Mouse (Mus musculus) liver, embryonic 12.5 days (tissue): ENCODE results near the gene Ush1g. TPM values are rescaled to one million over a fixed set of nuclear protein-coding genes. Genes with fewer than 3 reads are reported as not detected.
A peak's percentile ranks its signal among the peaks of the same experiment; 100 is the strongest.

Experiments
- ATAC-seq: fragments of 200-750 bp; cut with Nextera tagmentation; 2 replicates; pipeline ENCODE4 v1.8.0; 2017; ENCODE audit warnings: moderate number of reproducible peaks, mild to moderate bottlenecking, moderate library complexity
- H3K27ac ChIP-seq: fragments of 300-500 bp; sonication (generic); 2 replicates; pipeline ENCODE4 v1.5.1; 2016; ENCODE audit warnings: mild to moderate bottlenecking
- H3K27me3 ChIP-seq: fragments of 300-500 bp; sonication (generic); replicated peaks from 2 replicates; pipeline ENCODE4 v1.6.1; 2016; ENCODE audit warnings: mild to moderate bottlenecking, moderate library complexity
- H3K36me3 ChIP-seq: fragments of 300-500 bp; sonication (generic); 2 replicates; pipeline ENCODE4 v1.6.1; 2016; ENCODE audit warnings: mild to moderate bottlenecking, moderate library complexity
- H3K4me1 ChIP-seq: fragments of 300-500 bp; sonication (generic); 2 replicates; pipeline ENCODE4 v1.6.1; 2016
- H3K4me2 ChIP-seq: fragments of 300-500 bp; sonication (generic); 2 replicates; pipeline ENCODE4 v1.6.1; 2016; ENCODE audit warnings: mild to moderate bottlenecking, moderate library complexity
- H3K4me3 ChIP-seq: fragments of 300-500 bp; sonication (generic); 2 replicates; pipeline ENCODE4 v1.5.1; 2016; ENCODE audit warnings: mild to moderate bottlenecking, moderate library complexity
- H3K9ac ChIP-seq: fragments of 300-500 bp; sonication (generic); 2 replicates; pipeline ENCODE4 v1.6.1; 2016; ENCODE audit warnings: mild to moderate bottlenecking, moderate library complexity
- H3K9me3 ChIP-seq: fragments of 300-500 bp; sonication (generic); replicated peaks from 2 replicates; pipeline ENCODE4 v1.6.1; 2016; ENCODE audit warnings: mild to moderate bottlenecking, moderate library complexity
- WGBS: fragments of 180-500 bp; shearing (Covaris S2); methylation state at CpG from one replicate; pipeline ENCODE4 v1.1.7; 2016; ENCODE audit not compliant: insufficient replicate concordance; 5-methylcytosine and 5-hydroxymethylcytosine counted together
- polyA plus RNA-seq: library from polyadenylated mRNA; unstranded; fragments of >200 nt; fragmentation: Nextera tagmentation; extraction: Ambion mirVana; gene quantifications from 2 replicates; pipeline ENCODE4 v1.2.1, GENCODE M21; 2016

Gene Ush1g
- polyA plus RNA-seq, 1 experiment from 2014 or later = 0.25 TPM

GRCm38 (mm10) chr11:115353375-115353774 lies 31.5 kb upstream of the Ush1g start:
- 74% methylated on average over 5 of the region's 5 CpGs for WGBS
- no peak overlapping the region for H3K4me2 ChIP-seq
- H3K9me3 ChIP-seq = no peaks in the 10 kb centered on the region
- ATAC-seq = no peak
- no peak overlapping the region for H3K27ac ChIP-seq
- no peak overlapping the region for H3K9ac ChIP-seq
- peaks cover 82% of the 10 kb centered on the region for H3K27me3 ChIP-seq
- H3K4me3 ChIP-seq = no peak overlapping the region
- no peaks in the 10 kb centered on the region for H3K36me3 ChIP-seq
- peaks cover 9% of the 10 kb centered on the region for H3K4me1 ChIP-seq

DNA sequence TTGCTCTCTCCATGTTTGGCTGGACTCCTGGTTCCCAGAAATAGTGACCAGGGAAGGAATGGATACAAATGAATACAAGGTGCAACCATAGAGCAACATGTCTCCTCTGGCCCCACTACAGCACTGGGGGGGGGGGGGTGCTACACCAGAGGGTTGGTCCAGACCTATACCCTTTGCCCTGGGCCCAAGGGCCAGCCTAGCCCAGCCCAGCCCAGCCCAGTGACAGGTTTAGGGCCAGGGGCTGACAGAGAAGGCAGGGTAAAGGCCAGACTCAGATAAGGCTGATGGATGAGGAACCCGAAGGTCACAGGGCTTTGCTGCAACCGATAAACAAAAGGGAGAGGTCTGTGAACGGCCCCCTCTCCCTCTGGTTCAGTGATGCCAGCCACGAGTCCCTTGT lies 28.1 kb upstream of the Ush1g start:
- WGBS = 25% methylated on average over 4 of the region's 4 CpGs
- H3K27me3 ChIP-seq = peaks cover 88% of the 10 kb centered on the region
- ATAC-seq = peak; percentile 46; the same call in 1 of the 2 replicates

DNA sequence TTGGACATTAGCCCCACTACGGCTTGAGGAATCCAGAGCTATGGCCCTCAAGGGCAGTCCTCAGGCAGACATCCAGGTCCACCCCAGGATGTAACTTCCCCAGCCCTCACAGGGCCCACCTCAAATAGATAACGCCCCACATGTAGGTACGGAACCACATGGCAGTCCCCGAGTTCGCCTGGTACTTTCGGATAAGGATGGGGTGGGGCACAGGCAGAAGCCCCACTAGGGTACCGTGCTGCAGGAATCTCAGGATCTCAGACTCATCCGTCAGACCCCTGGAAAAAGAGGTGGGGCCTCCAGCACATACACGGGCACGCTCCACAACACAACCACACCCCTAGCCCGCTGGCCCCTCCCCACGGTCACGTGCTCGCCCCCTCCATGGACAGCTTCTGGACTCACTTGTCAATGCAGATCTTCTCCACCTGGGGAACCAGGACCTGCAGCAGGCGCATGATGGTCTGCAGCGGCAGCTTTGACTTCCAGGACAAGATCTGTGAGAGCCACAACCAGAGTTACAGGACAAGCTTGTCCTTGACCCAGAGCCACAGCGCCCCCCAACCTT lies 26.9 kb upstream of the Ush1g start:
- no peak overlapping the region for H3K4me3 ChIP-seq
- 0 out of 2 replicates have a peak overlapping the region, but pooled peaks have one; percentile 20 for H3K4me2 ChIP-seq
- 28% methylated on average over 17 of the region's 17 CpGs for WGBS
- H3K27ac ChIP-seq = no peak overlapping the region
- H3K4me1 ChIP-seq = peaks cover 16% of the 10 kb centered on the region
- H3K36me3 ChIP-seq = no peaks in the 10 kb centered on the region
- no peak overlapping the region for H3K9ac ChIP-seq
- peaks cover 95% of the 10 kb centered on the region for H3K27me3 ChIP-seq
- H3K9me3 ChIP-seq = no peaks in the 10 kb centered on the region
- peak; percentile 45 for ATAC-seq

More for the DNA sequence above, 28.1 kb upstream of the Ush1g start:
- Histone ChIP-seq H3K27ac (no peak overlapping the region), H3K9ac (no peak overlapping the region), H3K4me3 (no peak overlapping the region), H3K4me2 (no peak overlapping the region), H3K9me3 (no peaks in the 10 kb centered on the region), H3K36me3 (no peaks in the 10 kb centered on the region), H3K4me1 (peaks cover 16% of the 10 kb centered on the region)

GRCm38 (mm10) chr11:115345515-115345914 lies 23.7 kb upstream of the Ush1g start:
- H3K27ac ChIP-seq = no peak overlapping the region
- peaks cover 90% of the 10 kb centered on the region for H3K27me3 ChIP-seq
- ATAC-seq = no peak
- H3K4me1 ChIP-seq = peaks cover 16% of the 10 kb centered on the region
- H3K9ac ChIP-seq = no peak overlapping the region
- no peak overlapping the region for H3K4me2 ChIP-seq
- H3K9me3 ChIP-seq = no peaks in the 10 kb centered on the region
- no peak overlapping the region for H3K4me3 ChIP-seq
- 33% methylated on average over 7 of the region's 7 CpGs for WGBS
- H3K36me3 ChIP-seq = no peaks in the 10 kb centered on the region

DNA sequence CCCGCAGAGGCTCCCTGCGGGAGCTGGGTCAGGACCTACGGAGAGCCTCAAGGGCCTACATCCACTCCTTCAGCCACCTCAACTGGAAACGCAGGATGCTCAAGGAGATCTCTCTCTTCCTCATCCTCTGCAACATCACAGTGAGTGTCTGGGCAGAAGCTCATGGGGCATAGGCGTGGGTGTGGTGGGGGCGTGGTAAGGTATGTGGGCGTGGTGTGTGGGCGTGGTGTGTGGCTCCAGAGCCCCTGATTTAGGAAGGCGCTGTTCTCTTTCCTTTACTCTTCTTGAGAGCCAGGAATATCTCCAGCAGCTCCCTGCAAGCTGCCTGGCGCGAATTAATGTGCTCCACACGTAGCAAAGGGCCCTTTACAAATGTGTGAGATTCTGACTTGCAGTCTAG lies 23.1 kb upstream of the Ush1g start:
- no peak overlapping the region for H3K4me2 ChIP-seq
- WGBS = 2% methylated on average over 12 of the region's 12 CpGs
- H3K27ac ChIP-seq = no peak overlapping the region
- peaks cover 16% of the 10 kb centered on the region for H3K4me1 ChIP-seq
- H3K27me3 ChIP-seq = peaks cover 90% of the 10 kb centered on the region
- ATAC-seq = no peak
- no peak overlapping the region for H3K9ac ChIP-seq
- H3K4me3 ChIP-seq = no peak overlapping the region
- H3K36me3 ChIP-seq = no peaks in the 10 kb centered on the region
- no peaks in the 10 kb centered on the region for H3K9me3 ChIP-seq

DNA sequence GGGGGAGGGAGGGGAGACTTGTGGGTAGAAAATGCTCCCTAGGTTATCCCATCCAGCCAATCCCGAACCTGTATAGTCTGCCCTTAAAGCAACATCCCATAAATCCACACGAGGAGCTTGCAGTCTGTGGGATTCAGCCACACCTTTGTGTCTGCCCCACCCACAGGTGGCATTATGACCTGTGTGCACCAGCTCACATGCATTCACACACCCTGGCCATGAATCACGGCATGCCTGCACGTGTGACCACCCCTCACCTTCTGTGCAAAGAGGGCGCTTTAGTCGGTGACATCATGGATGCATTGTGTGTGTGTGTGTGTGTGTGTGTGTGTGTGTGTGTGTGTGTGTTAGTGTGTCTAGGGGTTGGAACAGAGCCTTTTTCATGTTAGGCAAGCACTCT lies 20.0 kb upstream of the Ush1g start:
- WGBS = 61% methylated on average over 6 of the region's 6 CpGs
- Histone ChIP-seq H3K27ac (no peak overlapping the region), H3K9ac (no peak overlapping the region), H3K27me3 (peaks cover 87% of the 10 kb centered on the region), H3K4me3 (no peak overlapping the region), H3K4me2 (no peak overlapping the region), H3K4me1 (no peaks in the 10 kb centered on the region), H3K9me3 (no peaks in the 10 kb centered on the region), H3K36me3 (no peaks in the 10 kb centered on the region)
- no peak for ATAC-seq

- Histone ChIP-seq H3K27ac (no peak overlapping the region), H3K9ac (no peak overlapping the region), H3K27me3 (peaks cover 87% of the 10 kb centered on the region), H3K9me3 (no peaks in the 10 kb centered on the region), H3K4me2 (no peak overlapping the region), H3K4me3 (no peak overlapping the region), H3K36me3 (no peaks in the 10 kb centered on the region), H3K4me1 (no peaks in the 10 kb centered on the region)
- no peak for ATAC-seq
- 35% methylated on average over 2 of the region's 2 CpGs for WGBS
These were observed 19.4 kb upstream of the Ush1g start for GRCm38 (mm10) chr11:115341246-115341645.

DNA sequence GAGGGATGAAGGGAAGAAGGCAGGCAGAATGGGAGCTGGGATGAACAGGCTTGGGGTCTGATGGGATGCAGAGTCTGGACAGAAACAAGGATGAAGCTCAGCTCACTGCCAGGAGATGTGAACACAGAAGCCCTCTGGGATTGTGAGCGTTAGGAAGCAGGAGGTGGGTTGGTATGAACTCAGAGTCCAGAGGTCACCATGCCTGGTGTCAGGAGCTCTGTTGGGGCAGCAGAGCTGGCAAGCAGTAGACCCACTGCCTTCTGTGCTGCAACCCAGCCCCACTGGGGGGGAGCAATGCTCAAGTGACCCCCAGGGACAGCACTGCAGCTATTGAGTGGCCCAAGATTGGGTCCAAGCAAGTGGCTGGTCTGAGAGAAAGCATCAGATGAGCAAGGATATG lies 16.0 kb upstream of the Ush1g start:
- H3K4me1 ChIP-seq = no peaks in the 10 kb centered on the region
- no peak overlapping the region for H3K4me3 ChIP-seq
- WGBS = 65% methylated on average over 1 of the region's 1 CpGs
- no peaks in the 10 kb centered on the region for H3K36me3 ChIP-seq
- H3K4me2 ChIP-seq = no peak overlapping the region
- no peak overlapping the region for H3K9ac ChIP-seq
- peaks cover 89% of the 10 kb centered on the region for H3K27me3 ChIP-seq
- no peak overlapping the region for H3K27ac ChIP-seq
- no peaks in the 10 kb centered on the region for H3K9me3 ChIP-seq
- ATAC-seq = no peak

GRCm38 (mm10) chr11:115337350-115337749 lies 15.5 kb upstream of the Ush1g start:
- H3K4me2 ChIP-seq = no peak overlapping the region
- no peaks in the 10 kb centered on the region for H3K9me3 ChIP-seq
- peaks cover 93% of the 10 kb centered on the region for H3K27me3 ChIP-seq
- no peak overlapping the region for H3K9ac ChIP-seq
- WGBS = 25% methylated on average over 3 of the region's 3 CpGs
- no peaks in the 10 kb centered on the region for H3K4me1 ChIP-seq
- no peak overlapping the region for H3K27ac ChIP-seq
- no peaks in the 10 kb centered on the region for H3K36me3 ChIP-seq
- ATAC-seq = no peak
- H3K4me3 ChIP-seq = no peak overlapping the region

DNA sequence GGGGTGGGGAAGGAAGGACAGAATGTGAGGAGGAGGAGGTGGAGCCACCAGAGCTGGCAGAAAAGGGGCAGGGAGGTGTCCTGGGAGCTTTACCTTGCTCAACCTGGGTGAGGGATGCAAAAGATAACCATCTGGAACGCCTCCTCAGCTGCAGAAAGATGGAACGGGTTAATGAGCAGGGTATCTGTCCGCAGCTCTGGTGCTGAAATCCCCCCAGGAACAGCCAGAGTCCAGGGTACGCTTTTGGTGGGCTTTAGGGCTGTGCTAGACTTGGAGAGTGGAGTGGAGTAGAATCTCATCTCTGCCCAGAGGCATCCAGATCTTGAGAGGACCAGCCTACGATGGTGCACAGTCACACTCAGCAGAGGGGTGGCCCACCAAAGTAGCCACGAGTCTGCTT lies 14.3 kb upstream of the Ush1g start:
- no peak overlapping the region for H3K4me2 ChIP-seq
- no peak overlapping the region for H3K27ac ChIP-seq
- no peaks in the 10 kb centered on the region for H3K9me3 ChIP-seq
- no peak for ATAC-seq
- H3K9ac ChIP-seq = no peak overlapping the region
- no peaks in the 10 kb centered on the region for H3K36me3 ChIP-seq
- no peaks in the 10 kb centered on the region for H3K4me1 ChIP-seq
- peaks cover 94% of the 10 kb centered on the region for H3K27me3 ChIP-seq
- 14% methylated on average over 6 of the region's 6 CpGs for WGBS
- no peak overlapping the region for H3K4me3 ChIP-seq

DNA sequence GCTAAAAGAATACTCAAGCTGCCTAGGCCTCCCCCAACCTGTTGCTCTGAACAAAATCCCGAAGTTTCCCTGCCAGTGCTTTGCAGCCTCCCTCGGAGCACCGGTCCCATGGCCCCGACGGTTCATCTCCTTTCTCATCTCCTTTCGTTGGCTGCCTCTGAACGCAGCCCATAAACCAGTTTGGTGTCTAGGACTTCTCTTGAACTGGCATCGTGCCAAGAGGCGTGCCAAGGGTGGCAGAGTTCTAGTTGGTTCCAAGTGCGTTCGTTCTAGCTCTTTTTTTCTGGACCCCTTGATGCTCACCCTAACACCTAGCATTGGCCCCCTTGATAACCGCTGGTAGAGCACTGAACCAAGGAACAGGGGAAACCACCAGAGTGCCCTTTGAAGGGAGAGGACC lies 13.4 kb upstream of the Ush1g start:
- no peaks in the 10 kb centered on the region for H3K9me3 ChIP-seq
- no peak overlapping the region for H3K4me2 ChIP-seq
- no peaks in the 10 kb centered on the region for H3K36me3 ChIP-seq
- 45% methylated on average over 12 of the region's 12 CpGs for WGBS
- peaks cover 91% of the 10 kb centered on the region for H3K27me3 ChIP-seq
- H3K4me1 ChIP-seq = no peaks in the 10 kb centered on the region
- H3K4me3 ChIP-seq = no peak overlapping the region
- no peak overlapping the region for H3K9ac ChIP-seq
- no peak for ATAC-seq
- no peak overlapping the region for H3K27ac ChIP-seq

DNA sequence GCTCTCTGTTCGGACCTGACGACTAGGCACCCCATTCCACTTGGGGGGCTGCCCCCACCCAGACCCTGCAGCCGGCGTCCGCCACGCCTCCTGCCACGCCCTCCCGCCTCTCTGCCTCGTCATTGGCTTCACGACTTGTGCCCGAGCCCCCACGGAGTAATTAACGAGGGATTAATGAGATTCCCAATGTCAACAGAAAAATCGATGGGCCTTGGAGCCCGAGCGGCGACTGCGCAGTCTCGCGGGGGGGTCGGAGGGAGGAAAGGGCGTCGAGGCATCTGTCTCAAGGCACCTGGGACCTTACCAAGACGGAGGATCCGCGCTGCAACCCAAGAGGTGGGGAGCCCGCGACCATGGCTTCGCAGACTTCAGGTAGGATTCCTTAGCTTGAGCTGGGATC lies 12.7 kb upstream of the Ush1g start, which contains the start of gene Otop3:
Gene Otop3, plus strand, starts transcription at position 201 of the 400 bp plus-strand sequence.
- H3K27ac ChIP-seq = no peak within 1 kb of the TSS
- no peak within 1 kb of the TSS for H3K9ac ChIP-seq
- no peak within 1 kb of the TSS for H3K4me3 ChIP-seq
- H3K27me3 ChIP-seq = peaks cover 91% of the 10 kb centered on the region
- H3K4me1 ChIP-seq = no peaks in the 10 kb centered on the region
- no peaks in the 10 kb centered on the region for H3K36me3 ChIP-seq
- WGBS = 6% methylated on average over 29 of the region's 29 CpGs
- no peaks in the 10 kb centered on the region for H3K9me3 ChIP-seq
- peak within 1 kb of the TSS; percentile 33 for H3K4me2 ChIP-seq
- ATAC-seq = no peak

- Histone ChIP-seq H3K4me1 (no peaks in the 10 kb centered on the region), H3K4me3 (no peak overlapping the region), H3K4me2 (no peak overlapping the region), H3K27me3 (peaks cover 90% of the 10 kb centered on the region), H3K36me3 (no peaks in the 10 kb centered on the region), H3K9ac (no peak overlapping the region), H3K27ac (no peak overlapping the region), H3K9me3 (no peaks in the 10 kb centered on the region)
- no peak for ATAC-seq
- 54% methylated on average over 15 of the region's 15 CpGs for WGBS
These were observed 7.5 kb upstream of the Ush1g start for GRCm38 (mm10) chr11:115329339-115329738.
